Mouse (Mus musculus) ES-E14 (cell line): ENCODE measurements around the gene Gm960.

Experiments used
- HCFC1 ChIP-seq: IDR thresholded peaks from 2 replicates; pipeline ENCODE4 v1.6.1; 2012; ENCODE audit warnings: low read length, inconsistent platforms, borderline replicate concordance; ENCODE audit not compliant: insufficient read depth
- ZC3H11A ChIP-seq: IDR thresholded peaks from 2 replicates; pipeline ENCODE4 v1.6.1; 2012; ENCODE audit warnings: low read depth, mild to moderate bottlenecking, inconsistent platforms, low read length, borderline replicate concordance
- ZNF384 ChIP-seq: IDR thresholded peaks from 2 replicates; pipeline ENCODE4 v1.6.1; 2012; ENCODE audit warnings: low read depth, low read length, inconsistent platforms

DNA sequence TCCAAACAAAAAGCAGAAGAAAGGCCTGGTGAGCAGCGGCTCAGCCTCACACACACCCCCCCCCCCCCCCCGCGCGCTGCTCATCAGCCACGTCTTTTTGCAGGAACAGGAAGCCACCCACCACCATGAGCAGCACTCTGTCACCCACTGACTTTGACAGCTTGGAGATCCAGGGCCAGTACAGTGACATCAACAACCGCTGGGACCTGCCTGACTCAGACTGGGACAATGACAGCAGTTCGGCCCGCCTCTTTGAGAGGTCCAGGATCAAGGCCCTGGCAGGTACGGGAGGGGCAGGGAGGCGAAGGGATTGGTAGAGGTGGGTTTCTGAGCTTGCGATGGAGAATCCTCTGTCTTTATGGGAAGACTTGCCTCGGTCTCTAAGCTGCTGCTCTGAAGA is 20.2 kb upstream of the Gm960 start:
- TF ChIP-seq HCFC1 (no peak), ZC3H11A (no peak), ZNF384 (no peak)
